Mouse (Mus musculus) heart, postnatal 0 days (tissue): ENCODE results near the gene Map4k3.

ENCODE experiments used
- CTCF ChIP-seq: IDR thresholded peaks from 2 replicates; pipeline ENCODE4 v1.5.1; 2016; ENCODE audit warnings: antibody characterized with exemption, control low read depth, low read depth
- EP300 ChIP-seq: IDR thresholded peaks from 2 replicates; pipeline ENCODE4 v1.6.1; 2016; ENCODE audit warnings: antibody characterized with exemption, low read depth

DNA sequence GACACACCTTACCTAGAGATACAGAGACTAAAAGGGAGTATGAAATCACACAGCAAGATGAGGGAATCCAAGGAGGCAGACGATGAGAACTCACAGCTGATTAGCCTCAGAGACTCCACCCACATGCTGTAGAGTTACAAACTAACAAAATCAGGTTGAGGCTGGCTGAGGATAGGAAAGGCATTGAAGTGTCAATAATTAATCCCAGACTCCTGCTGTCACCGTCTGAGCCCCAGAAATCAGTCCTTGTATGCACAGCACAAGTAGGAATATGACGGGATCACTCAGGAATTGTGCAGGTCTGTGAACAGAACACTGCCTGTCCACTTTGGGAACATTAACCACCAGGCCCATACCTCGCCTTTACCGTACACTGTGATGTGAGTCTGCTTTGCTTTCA lies 81.4 kb downstream of the Map4k3 start:
- TF ChIP-seq CTCF (no peak), EP300 (no peak)
